Mouse (Mus musculus) fat pad, adult 2 months (tissue): ENCODE results near the gene Pigb.
"Not testable (repeated sequence)": the region's sequence is repeated elsewhere in the genome, so short reads cannot be mapped to it uniquely, and the experiment has no call there.

Experiments used
- DNase-seq: peaks from one replicate; pipeline ENCODE4 v3.0.0-alpha.2; 2011; ENCODE audit warnings: low read depth, low spot score; ENCODE audit errors: extremely low read depth

Pigb gene

GRCm38 (mm10) chr9:73040080-73040479, at the start of gene Pigb:
TSS of gene Pigb (minus strand) at chr9:73040378.
- no peak for DNase-seq

- no peak for DNase-seq
Observed at GRCm38 (mm10) chr9:73089222-73089920, 49.2 kb upstream of the Pigb start.

GRCm38 (mm10) chr9:73087581-73087980, 47.4 kb upstream of the Pigb start:
- no peak for DNase-seq

GRCm38 (mm10) chr9:73087121-73087520, 46.9 kb upstream of the Pigb start:
- no peak for DNase-seq

- no peak for DNase-seq
Observed at GRCm38 (mm10) chr9:73085845-73086244, 45.7 kb upstream of the Pigb start.

- no peak for DNase-seq
Observed at GRCm38 (mm10) chr9:73083956-73084355, 43.8 kb upstream of the Pigb start.

GRCm38 (mm10) chr9:73082291-73083000, 42.3 kb upstream of the Pigb start:
- no peak for DNase-seq

- DNase-seq: no peak
Observed at GRCm38 (mm10) chr9:73079801-73080325, 39.7 kb upstream of the Pigb start.

GRCm38 (mm10) chr9:73079349-73079748, 39.2 kb upstream of the Pigb start:
- DNase-seq: not testable (repeated sequence)

GRCm38 (mm10) chr9:73073169-73073568, 33.0 kb upstream of the Pigb start:
- no peak for DNase-seq

- DNase-seq: no peak
Observed at GRCm38 (mm10) chr9:73072426-73072825, 32.2 kb upstream of the Pigb start.

GRCm38 (mm10) chr9:73070971-73071659, 30.9 kb upstream of the Pigb start:
- DNase-seq: no peak

GRCm38 (mm10) chr9:73068688-73069087, 28.5 kb upstream of the Pigb start:
- DNase-seq: no peak

- DNase-seq: no peak
Observed at GRCm38 (mm10) chr9:73068230-73068679, 28.1 kb upstream of the Pigb start.

- DNase-seq: no peak
Observed at GRCm38 (mm10) chr9:73067086-73067485, 26.9 kb upstream of the Pigb start.

GRCm38 (mm10) chr9:73063621-73064290, 23.6 kb upstream of the Pigb start:
- DNase-seq: no peak

GRCm38 (mm10) chr9:73059224-73059623, 19.0 kb upstream of the Pigb start:
- no peak for DNase-seq

GRCm38 (mm10) chr9:73055441-73055911, 15.3 kb upstream of the Pigb start:
- no peak for DNase-seq

- DNase-seq: peak; percentile 99
Observed at GRCm38 (mm10) chr9:73050606-73051005, 10.4 kb upstream of the Pigb start.

- DNase-seq: no peak
Observed at GRCm38 (mm10) chr9:73049833-73050232, 9.7 kb upstream of the Pigb start.

GRCm38 (mm10) chr9:73048927-73049326, 8.7 kb upstream of the Pigb start:
- no peak for DNase-seq
